Mouse (Mus musculus) liver, embryonic 15.5 days (tissue): ENCODE measurements around the gene Anp32e. TPM values are rescaled to one million over a fixed set of nuclear protein-coding genes. Genes with fewer than 3 reads are reported as not detected.

Source experiments
- ATAC-seq: fragments of 200-750 bp; cut with Nextera tagmentation; 2 replicates; pipeline ENCODE4 v1.8.0; 2017; ENCODE audit warnings: moderate number of reproducible peaks, mild to moderate bottlenecking, moderate library complexity; ENCODE audit not compliant: insufficient read depth
- H3K27ac ChIP-seq: fragments of 300-500 bp; sonication (generic); replicated peaks from 2 replicates; pipeline ENCODE4 v1.5.1; 2015; ENCODE audit warnings: mild to moderate bottlenecking, inconsistent platforms
- H3K27me3 ChIP-seq: fragments of 300-500 bp; sonication (generic); 2 replicates; pipeline ENCODE4 v1.6.1; 2015; ENCODE audit warnings: mild to moderate bottlenecking, inconsistent platforms
- H3K36me3 ChIP-seq: fragments of 300-500 bp; sonication (generic); replicated peaks from 2 replicates; pipeline ENCODE4 v1.6.1; 2015; ENCODE audit warnings: moderate library complexity, mild to moderate bottlenecking, inconsistent platforms
- H3K4me1 ChIP-seq: fragments of 300-500 bp; sonication (generic); replicated peaks from 2 replicates; pipeline ENCODE4 v1.6.1; 2015; ENCODE audit warnings: inconsistent platforms
- H3K4me2 ChIP-seq: fragments of 300-500 bp; sonication (generic); 2 replicates; pipeline ENCODE4 v1.6.1; 2015; ENCODE audit warnings: moderate library complexity, mild to moderate bottlenecking, inconsistent platforms
- H3K4me3 ChIP-seq: fragments of 300-500 bp; sonication (generic); replicated peaks from 2 replicates; pipeline ENCODE4 v1.5.1; 2015; ENCODE audit warnings: mild to moderate bottlenecking, inconsistent platforms
- H3K9ac ChIP-seq: fragments of 300-500 bp; sonication (generic); 2 replicates; pipeline ENCODE4 v1.6.1; 2015; ENCODE audit warnings: moderate library complexity, mild to moderate bottlenecking, inconsistent platforms
- H3K9me3 ChIP-seq: fragments of 300-500 bp; sonication (generic); replicated peaks from 2 replicates; pipeline ENCODE4 v1.6.1; 2016; ENCODE audit warnings: inconsistent platforms
- WGBS: fragments of 180-500 bp; shearing (Covaris S2); methylation state at CpG from one replicate; pipeline ENCODE4 v1.1.7; 2015; ENCODE audit warnings: mixed read lengths; ENCODE audit not compliant: insufficient replicate concordance; 5-methylcytosine and 5-hydroxymethylcytosine counted together
- polyA plus RNA-seq: library from polyadenylated mRNA; unstranded; fragments of >200 nt; fragmentation: Nextera tagmentation; extraction: Ambion mirVana; gene quantifications from 2 replicates; pipeline ENCODE4 v1.2.1, GENCODE M21; 2015

Gene Anp32e
- polyA plus RNA-seq, 1 experiment from 2014 or later, result 129 TPM

DNA sequence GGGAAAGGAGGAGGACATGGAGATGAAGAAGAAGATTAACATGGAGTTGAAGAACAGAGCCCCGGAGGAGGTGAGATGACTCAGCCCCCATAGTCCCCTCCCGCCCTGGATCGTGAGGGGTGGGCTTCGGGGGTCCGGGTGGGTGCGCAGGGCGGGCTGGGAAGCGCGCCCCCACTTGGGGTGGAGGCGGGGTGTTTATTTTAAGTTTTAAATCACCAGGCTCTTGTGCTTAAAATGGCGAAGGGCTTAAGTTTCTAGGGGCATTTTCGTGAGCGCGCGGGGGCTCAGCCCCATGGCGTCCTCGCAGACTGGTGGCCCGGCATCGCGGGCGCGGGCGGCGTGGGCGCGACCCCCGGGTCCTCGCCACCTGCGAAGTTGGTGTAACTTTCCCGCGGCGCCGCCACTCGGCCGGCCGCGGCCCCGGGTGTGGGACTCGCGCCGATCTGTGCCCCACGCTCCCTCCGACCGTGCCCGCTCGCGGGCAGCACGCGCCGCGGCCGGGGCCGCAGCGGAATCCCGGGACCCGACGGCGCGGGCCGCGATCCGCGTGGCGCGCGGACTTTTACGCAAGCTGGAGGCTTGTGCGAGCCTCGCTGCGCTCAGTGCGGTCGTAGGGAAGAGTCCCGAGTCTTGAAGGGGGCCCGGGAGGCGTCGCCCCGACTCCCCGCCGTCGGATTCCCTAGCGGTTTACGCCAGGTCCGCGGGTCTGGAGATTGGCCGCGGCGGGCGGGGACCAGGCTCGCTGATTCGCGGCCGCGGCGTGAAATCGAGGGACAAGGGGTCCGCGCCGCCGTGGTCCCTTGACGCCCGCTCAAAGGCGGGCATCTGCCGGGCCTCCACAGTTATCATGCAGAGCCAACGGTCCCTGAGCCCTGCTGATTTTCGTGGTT, 780 bp downstream of the Anp32e start:
- Histone ChIP-seq H3K9me3 (no peaks in the 10 kb centered on the region), H3K27me3 (no peaks in the 10 kb centered on the region), H3K27ac (peak overlapping the region; percentile 91), H3K4me3 (peak overlapping the region; percentile 90), H3K4me1 (peaks cover 35% of the 10 kb centered on the region), H3K36me3 (peaks cover 18% of the 10 kb centered on the region), H3K4me2 (peak overlapping the region; percentile 83), H3K9ac (peak overlapping the region; percentile 98)
- peak; percentile 5; the same call in 1 of the 2 replicates for ATAC-seq
- under 1% methylated on average over 105 of the region's 105 CpGs for WGBS

DNA sequence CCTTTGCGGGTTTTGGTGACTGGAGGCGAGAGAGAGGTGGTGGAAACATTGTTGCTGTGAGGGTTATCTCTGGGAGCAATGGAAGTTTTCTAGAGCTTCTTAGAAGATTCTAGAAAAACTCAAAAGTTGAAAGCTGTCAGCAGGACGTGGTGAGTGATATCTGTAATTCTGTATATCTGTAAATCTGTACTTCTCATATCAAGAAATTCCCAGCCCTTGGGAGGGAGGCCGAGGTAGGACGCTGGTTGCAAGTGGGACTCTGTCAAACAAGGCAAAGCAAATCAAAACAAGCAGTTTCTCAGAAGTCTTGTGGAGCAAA, 1.4 kb downstream of the Anp32e start:
- peak overlapping the region; percentile 90 for H3K4me3 ChIP-seq
- peak overlapping the region; percentile 98 for H3K9ac ChIP-seq
- peak overlapping the region; percentile 83 for H3K4me2 ChIP-seq
- under 1% methylated on average over 5 of the region's 5 CpGs for WGBS
- peak overlapping the region; percentile 91 for H3K27ac ChIP-seq
- ATAC-seq, result no peak
- H3K27me3 ChIP-seq, result no peaks in the 10 kb centered on the region
- H3K36me3 ChIP-seq, result peaks cover 24% of the 10 kb centered on the region
- no peaks in the 10 kb centered on the region for H3K9me3 ChIP-seq
- H3K4me1 ChIP-seq, result peaks cover 35% of the 10 kb centered on the region

- Histone ChIP-seq H3K36me3 (peaks cover 32% of the 10 kb centered on the region), H3K9ac (peak overlapping the region; percentile 98; the same call in 1 of the 2 replicates), H3K9me3 (no peaks in the 10 kb centered on the region), H3K27me3 (no peaks in the 10 kb centered on the region), H3K27ac (no peak overlapping the region), H3K4me2 (peak overlapping the region; percentile 83), H3K4me1 (peaks cover 35% of the 10 kb centered on the region), H3K4me3 (peak overlapping the region; percentile 90)
- 79% methylated on average over 1 of the region's 1 CpGs for WGBS
- ATAC-seq, result no peak
These were observed 2.4 kb downstream of the Anp32e start for GRCm38 (mm10) chr3:95931471-95931870.

GRCm38 (mm10) chr3:95932157-95932556, 3.1 kb downstream of the Anp32e start:
- Histone ChIP-seq H3K4me1 (peaks cover 35% of the 10 kb centered on the region), H3K9me3 (no peaks in the 10 kb centered on the region), H3K36me3 (peaks cover 39% of the 10 kb centered on the region), H3K4me3 (no peak overlapping the region), H3K4me2 (peak overlapping the region; percentile 6; the same call in 1 of the 2 replicates), H3K27me3 (no peaks in the 10 kb centered on the region), H3K27ac (no peak overlapping the region), H3K9ac (no peak overlapping the region)
- 47% methylated on average over 1 of the region's 1 CpGs for WGBS
- ATAC-seq, result no peak

GRCm38 (mm10) chr3:95932566-95932965, 3.5 kb downstream of the Anp32e start:
- Histone ChIP-seq H3K36me3 (peaks cover 43% of the 10 kb centered on the region), H3K4me3 (no peak overlapping the region), H3K4me1 (peaks cover 31% of the 10 kb centered on the region), H3K9ac (no peak overlapping the region), H3K27me3 (no peaks in the 10 kb centered on the region), H3K9me3 (no peaks in the 10 kb centered on the region), H3K27ac (no peak overlapping the region), H3K4me2 (peak overlapping the region; percentile 6; the same call in 1 of the 2 replicates)
- WGBS, result 80% methylated on average over 7 of the region's 7 CpGs
- ATAC-seq, result no peak

GRCm38 (mm10) chr3:95933111-95933750, 4.2 kb downstream of the Anp32e start:
- 90% methylated on average over 7 of the region's 7 CpGs for WGBS
- Histone ChIP-seq H3K36me3 (peaks cover 50% of the 10 kb centered on the region), H3K9ac (no peak overlapping the region), H3K27ac (no peak overlapping the region), H3K4me1 (peaks cover 26% of the 10 kb centered on the region), H3K27me3 (no peaks in the 10 kb centered on the region), H3K4me3 (no peak overlapping the region), H3K4me2 (no peak overlapping the region), H3K9me3 (no peaks in the 10 kb centered on the region)
- ATAC-seq, result no peak

DNA sequence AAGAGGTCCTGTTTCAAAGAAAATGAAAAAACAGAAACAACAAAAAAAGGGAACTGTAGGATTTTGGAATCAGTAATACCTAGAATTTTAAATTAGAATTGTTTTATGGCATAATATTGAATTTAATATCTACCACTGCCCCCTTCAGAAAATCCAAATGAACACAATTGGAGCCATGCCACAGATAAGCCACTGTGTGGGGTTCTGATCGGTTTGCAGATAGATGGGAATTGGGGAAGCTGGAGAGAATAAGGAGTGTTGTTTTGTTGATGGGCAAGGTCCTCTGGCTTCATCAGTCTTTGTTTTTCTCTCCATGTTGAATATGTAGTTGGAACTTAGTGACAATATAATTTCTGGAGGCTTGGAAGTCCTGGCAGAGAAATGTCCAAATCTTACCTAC, 5.4 kb downstream of the Anp32e start:
- Histone ChIP-seq H3K36me3 (peaks cover 62% of the 10 kb centered on the region), H3K4me1 (peaks cover 22% of the 10 kb centered on the region), H3K9ac (no peak overlapping the region), H3K4me3 (no peak overlapping the region), H3K27me3 (no peaks in the 10 kb centered on the region), H3K4me2 (no peak overlapping the region), H3K27ac (no peak overlapping the region), H3K9me3 (no peaks in the 10 kb centered on the region)
- no peak for ATAC-seq
- WGBS, result 76% methylated on average over 1 of the region's 1 CpGs

DNA sequence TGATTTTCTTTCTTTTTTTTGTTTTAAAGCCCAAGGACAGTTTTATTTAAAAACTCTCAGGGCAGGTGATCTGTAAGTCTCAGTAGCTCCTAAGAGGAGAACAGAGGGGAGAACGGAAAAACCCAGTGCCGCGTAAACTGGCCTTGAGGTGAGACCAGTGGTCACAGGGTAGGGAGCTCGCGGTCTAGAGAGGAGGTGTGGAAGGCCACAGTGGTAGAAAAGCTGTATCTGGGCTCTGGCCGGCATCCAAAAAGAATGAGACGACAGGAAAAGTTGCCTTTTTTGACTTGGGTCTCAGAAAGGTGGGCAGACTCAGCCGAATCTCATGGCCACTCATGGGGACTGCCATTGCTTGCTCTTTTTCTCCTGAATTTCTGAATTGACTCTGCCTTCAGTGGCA, 9.2 kb downstream of the Anp32e start:
- no peak overlapping the region for H3K4me2 ChIP-seq
- no peaks in the 10 kb centered on the region for H3K27me3 ChIP-seq
- no peaks in the 10 kb centered on the region; the same call in 1 of the 2 replicates for H3K4me1 ChIP-seq
- no peak overlapping the region for H3K27ac ChIP-seq
- ATAC-seq, result no peak
- no peaks in the 10 kb centered on the region for H3K9me3 ChIP-seq
- peaks cover 98% of the 10 kb centered on the region for H3K36me3 ChIP-seq
- WGBS, result 89% methylated on average over 8 of the region's 8 CpGs
- no peak overlapping the region for H3K4me3 ChIP-seq
- no peak overlapping the region for H3K9ac ChIP-seq

DNA sequence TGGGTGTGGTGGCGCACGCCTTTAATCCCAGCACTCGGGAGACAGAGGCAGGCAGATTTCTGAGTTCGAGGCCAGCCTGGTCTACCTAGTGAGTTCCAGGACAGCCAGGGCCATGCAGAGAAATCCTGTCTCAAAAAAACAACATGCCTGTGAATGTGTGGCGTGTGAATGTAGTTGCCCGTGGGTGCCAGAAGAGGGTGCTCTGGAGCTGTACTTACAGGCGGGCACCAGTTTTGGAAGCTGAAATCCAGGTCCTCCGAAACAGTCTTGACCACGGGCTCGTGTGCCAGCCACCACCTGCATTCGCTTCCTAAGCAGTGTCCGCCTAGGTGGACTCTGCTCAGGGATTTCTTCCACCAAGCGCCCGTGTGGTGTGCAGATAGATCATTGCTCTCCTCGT, 9.8 kb downstream of the Anp32e start:
- Histone ChIP-seq H3K9ac (no peak overlapping the region), H3K27me3 (no peaks in the 10 kb centered on the region), H3K9me3 (no peaks in the 10 kb centered on the region), H3K4me1 (no peaks in the 10 kb centered on the region; the same call in 1 of the 2 replicates), H3K4me2 (no peak overlapping the region), H3K4me3 (no peak overlapping the region), H3K27ac (no peak overlapping the region), H3K36me3 (peaks cover 98% of the 10 kb centered on the region)
- ATAC-seq, result no peak
- WGBS, result 86% methylated on average over 15 of the region's 15 CpGs

GRCm38 (mm10) chr3:95942749-95943148, 13.7 kb downstream of the Anp32e start:
- ATAC-seq, result no peak
- peaks cover 96% of the 10 kb centered on the region for H3K36me3 ChIP-seq
- 76% methylated on average over 6 of the region's 6 CpGs for WGBS
- no peaks in the 10 kb centered on the region for H3K9me3 ChIP-seq
- no peaks in the 10 kb centered on the region; the same call in 1 of the 2 replicates for H3K4me1 ChIP-seq
- no peak overlapping the region for H3K4me3 ChIP-seq
- no peaks in the 10 kb centered on the region for H3K27me3 ChIP-seq
- H3K9ac ChIP-seq, result no peak overlapping the region
- no peak overlapping the region for H3K27ac ChIP-seq
- no peak overlapping the region for H3K4me2 ChIP-seq

DNA sequence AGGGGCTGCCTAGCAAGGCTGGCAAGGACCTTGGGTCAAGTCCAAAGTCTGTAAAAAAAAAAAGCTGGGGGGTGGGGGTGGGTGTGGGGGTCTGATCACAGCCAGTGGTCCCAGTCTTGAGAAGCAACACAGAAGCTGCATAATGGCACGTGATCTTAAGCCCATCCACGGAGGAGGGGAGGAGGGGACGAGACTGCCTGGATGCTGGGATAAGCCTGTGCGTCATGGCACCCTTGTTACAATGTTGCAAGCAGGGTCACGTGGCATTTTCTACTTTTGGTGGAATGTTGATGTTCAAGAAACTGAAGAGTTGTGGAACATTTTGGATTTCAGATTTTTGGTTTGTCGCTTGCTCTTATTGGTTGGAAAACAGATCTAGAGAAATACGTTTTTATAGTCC, 14.2 kb downstream of the Anp32e start:
- no peaks in the 10 kb centered on the region for H3K27me3 ChIP-seq
- no peak overlapping the region for H3K4me3 ChIP-seq
- no peak overlapping the region for H3K4me2 ChIP-seq
- no peaks in the 10 kb centered on the region for H3K9me3 ChIP-seq
- peaks cover 95% of the 10 kb centered on the region for H3K36me3 ChIP-seq
- no peaks in the 10 kb centered on the region; the same call in 1 of the 2 replicates for H3K4me1 ChIP-seq
- no peak overlapping the region for H3K9ac ChIP-seq
- H3K27ac ChIP-seq, result no peak overlapping the region
- ATAC-seq, result no peak
- WGBS, result 93% methylated on average over 7 of the region's 7 CpGs
